Mouse (Mus musculus) kidney, adult 11 months (tissue): ENCODE data around the gene Fcer1a.
"Not testable (repeated sequence)": the region's sequence is repeated elsewhere in the genome, so short reads cannot be mapped to it uniquely, and the experiment has no call there.

Experiments used
- DNase-seq: peaks from one replicate; pipeline ENCODE4 v3.0.0; 2022

The Fcer1a gene

DNA sequence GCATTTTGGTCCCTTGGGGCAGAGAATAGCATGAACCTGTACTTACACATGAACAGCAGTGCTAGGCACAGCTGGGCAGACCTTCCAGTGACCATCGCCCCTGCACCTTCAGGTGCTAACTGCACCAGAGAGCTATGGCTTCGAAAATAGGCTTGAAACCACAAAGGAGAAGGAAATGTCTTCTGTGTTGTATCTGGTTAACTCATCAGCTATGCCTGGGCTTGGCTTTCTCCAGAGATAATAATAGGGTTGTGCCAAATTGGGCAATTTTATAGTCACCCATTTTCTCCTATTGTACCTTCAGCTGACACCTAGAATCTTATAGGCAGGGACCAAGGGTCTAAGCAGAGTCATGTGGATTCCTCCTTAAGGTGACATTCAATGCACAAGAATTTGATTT is at the start of gene Fcer1a:
TSS of gene Fcer1a (minus strand) at position 134 of the 400 bp plus-strand sequence.
- no peak for DNase-seq

DNA sequence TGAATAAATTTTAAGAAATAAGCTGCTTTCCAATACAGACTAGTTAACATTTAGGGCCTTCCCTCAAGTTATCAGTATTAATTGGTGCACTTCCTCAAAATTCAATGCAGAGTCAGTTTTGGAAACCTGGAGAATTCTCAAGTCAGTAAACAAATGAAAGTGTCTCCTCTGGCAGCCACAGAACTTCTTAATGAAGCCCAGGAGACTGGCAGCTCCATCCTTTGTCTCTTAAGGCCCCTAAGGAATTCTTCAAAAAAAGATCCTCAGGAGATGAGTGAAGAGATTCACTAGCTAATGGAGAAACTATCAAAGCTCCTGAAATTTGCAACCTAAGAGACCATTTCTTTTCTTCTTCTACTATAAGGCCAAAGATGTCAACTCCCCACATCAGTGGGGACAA is 38.7 kb upstream of the Fcer1a start, which contains the start of gene Olfr418:
TSS of gene Olfr418 (plus strand) at position 301 of the 400 bp plus-strand sequence.
- DNase-seq = no peak

DNA sequence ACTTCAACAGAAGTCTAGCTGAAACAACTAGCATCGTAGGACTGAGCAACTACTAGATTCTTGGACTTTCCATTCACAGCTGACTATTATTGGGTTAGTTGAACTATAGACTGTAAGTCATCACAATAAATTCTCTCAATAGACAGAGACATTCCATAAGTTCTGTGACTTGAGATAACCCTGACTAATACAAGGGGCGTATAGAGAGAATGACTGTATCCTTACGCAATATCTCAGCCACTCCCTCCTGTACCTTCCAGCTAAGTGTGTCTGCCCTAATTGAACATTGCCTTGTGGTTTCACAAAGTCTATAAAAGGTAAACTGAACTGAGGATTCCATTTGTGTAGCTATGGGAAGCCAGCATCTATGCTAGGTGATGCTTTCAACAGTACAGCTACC is 22.9 kb upstream of the Fcer1a start:
- no peak for DNase-seq

DNA sequence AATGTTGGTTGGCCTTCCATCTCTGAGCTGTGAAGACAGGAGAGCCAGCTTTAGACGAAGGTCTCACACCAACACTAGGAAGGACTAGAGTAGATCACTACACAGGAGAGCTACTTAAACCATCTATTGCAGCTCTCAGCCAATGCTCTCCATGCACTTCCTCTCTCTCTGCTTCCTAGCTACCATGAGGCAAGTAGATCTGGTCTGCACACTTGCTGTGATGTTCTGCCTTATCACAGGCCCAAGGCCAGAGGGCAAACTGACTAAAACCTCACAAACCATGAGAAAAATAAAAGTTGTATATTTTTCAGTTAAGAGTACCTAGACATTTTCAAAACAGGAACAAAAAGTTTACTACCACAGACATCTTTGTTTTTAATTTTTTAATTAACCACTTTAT is 10.0 kb upstream of the Fcer1a start:
- not testable (repeated sequence) for DNase-seq

DNA sequence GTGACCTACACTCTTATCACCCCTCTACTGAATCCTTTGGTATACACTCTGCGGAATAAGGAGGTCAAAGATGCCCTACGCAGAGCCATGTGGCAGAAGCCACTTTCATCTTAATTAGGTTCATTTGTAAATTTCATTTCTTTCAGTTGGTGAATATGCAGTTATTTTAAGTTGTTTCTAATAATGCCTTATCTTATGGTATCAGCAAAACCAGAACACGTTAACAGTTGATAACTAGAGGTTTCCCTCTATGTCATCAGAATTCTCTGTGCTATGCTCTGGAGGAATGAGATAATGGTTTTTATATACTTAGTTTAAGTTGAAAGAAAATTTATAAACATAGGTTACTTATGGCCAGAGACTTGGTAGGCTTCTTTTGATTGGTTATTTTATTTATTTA is 10.5 kb downstream of the Fcer1a start:
- DNase-seq = no peak

DNA sequence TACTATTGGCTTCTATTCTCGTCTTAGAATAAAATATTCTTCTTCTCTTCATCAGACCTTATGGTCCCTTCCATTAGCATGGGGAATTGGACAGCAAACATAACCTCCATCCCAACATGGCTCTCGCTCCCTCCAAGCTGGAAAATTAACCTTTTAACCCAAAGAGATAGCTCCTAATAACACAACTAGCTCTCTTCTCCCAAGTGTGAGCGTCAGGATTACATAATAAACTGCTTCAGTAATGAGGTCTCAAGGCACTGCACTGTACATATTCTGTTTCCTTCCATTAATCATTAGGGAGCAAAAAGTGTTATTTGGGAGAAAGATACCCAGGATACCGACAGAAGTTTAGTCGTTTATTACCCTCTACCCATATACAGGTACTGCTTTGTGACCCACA is 14.9 kb downstream of the Fcer1a start, which contains the start of gene Olfr1404:
TSS of gene Olfr1404 (plus strand) at position 301 of the 400 bp plus-strand sequence.
- no peak for DNase-seq

DNA sequence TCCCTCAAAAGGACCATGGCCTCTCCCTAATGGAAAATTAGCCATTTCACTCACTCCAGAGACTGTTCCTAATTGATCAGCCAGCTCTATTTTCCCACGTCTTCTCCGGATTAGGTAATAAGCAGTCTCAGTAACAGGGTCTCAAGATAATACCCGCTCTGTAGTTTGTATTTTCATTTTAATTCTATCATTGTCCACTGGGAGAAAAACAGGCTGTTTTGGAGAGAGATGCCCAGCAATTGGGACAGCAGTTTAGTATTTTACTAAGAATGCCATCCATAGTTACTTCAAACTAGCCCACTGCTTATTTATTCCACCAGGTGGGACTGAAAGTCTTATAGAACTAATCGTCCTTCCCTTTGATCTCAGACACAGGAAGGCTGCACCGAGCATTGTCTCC is 29.5 kb downstream of the Fcer1a start, which contains the start of gene Olfr218:
TSS of gene Olfr218 (plus strand) at position 301 of the 400 bp plus-strand sequence.
- DNase-seq = no peak

DNA sequence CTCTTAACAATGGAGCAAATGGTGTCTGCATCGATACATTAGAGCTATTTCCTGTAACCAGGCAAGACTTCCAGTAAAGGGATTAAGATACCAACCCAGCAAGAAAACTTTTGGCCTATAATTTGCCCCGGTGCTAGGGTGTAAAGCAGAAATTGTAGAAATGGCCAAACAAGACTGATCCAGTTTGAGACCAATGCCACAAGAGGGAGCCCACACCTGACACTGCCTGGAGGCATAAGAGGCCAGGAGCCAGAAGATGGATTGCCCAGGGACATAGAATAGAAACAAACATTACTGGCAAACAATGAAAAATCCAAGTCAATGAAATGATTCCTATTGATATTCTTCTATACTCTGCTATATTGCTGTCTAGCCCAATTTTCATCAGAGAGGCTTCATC is 30.7 kb downstream of the Fcer1a start:
- no peak for DNase-seq

DNA sequence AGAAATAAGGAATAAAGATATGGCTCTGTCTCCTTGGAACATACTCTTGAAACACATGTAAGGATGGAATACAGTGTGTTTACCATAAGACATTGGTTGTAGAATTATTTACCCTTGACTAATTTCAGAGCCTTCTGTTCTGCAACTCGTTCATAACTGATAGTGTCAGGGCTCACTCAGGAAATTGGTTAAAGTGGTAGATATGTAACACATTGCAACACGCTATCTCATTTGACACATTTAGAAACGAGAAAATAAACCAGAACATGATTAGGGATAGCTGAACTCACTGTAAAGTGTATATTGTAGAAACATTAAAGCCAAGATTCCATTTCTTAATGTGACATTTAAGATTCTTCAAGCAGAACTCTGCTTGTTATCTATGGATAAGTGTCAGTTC is 35.0 kb downstream of the Fcer1a start:
- no peak for DNase-seq

DNA sequence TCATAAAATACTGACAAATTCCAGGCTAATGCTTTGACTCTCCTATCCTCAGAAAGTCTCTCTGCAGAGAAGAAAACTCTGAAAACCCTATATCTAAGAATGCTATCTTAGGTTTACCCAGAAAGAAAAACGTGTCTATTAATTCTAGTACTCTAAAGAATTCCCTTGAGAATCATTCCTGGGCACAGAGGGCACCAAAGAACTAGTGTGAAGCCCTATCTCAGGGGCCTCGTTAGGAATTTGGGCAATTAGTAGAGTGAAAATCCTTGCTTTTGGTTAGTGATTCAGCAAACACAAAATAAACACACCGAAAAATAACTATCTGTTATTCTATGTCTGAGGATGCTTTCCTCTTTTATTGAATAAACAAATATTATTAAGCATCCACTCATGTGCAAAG is 36.5 kb downstream of the Fcer1a start, which contains the start of gene Olfr1406:
TSS of gene Olfr1406 (minus strand) at position 101 of the 400 bp plus-strand sequence.
- no peak for DNase-seq

DNA sequence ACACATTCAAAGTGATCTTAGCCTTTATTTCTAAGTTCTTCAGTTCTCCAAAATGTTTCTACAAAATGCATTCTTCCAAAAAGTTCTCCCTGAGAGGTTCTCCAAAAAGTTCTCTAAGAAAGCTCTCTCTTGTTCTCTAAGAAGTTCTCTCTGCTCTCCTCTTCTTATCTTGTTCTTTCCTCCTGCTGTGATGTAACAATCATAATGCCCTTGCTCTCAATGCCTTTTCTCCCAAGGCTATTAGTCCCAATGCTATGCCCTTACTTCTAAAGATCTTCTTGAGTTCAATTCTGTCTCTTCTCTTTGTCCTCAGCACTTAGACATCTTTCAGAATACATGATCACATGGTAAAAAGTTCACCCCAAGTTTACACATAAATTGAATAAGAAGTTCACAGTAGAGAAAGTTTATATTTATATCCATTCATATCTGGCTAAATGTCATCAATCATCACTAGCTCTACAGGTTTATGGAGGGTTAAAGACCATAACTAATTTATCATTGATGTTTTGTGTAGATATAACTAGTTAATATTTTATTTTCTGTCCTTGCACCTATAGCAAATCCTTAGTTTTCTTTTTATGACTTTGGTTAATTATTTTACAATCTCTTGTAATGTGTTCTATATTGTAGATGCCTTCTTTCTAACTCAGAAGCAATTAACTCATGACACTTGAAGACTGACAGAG is 52.7 kb downstream of the Fcer1a start:
- DNase-seq = no peak
